Mouse (Mus musculus) bone marrow, adult 2 months (tissue): Measurements from ENCODE around the gene Cul5.

Experiments used
- CTCF ChIP-seq: fragments of 200-500 bp; IDR thresholded peaks from 2 replicates; pipeline ENCODE4 v1.5.1; 2011; ENCODE audit warnings: low read length, control low read depth; ENCODE audit not compliant: control insufficient read depth, insufficient read depth
- POLR2A ChIP-seq: fragments of 200-500 bp; IDR thresholded peaks from 2 replicates; pipeline ENCODE4 v1.6.1; 2011; ENCODE audit warnings: low read depth, mild to moderate bottlenecking, control low read depth, low read length, borderline replicate concordance; ENCODE audit not compliant: control insufficient read depth

DNA sequence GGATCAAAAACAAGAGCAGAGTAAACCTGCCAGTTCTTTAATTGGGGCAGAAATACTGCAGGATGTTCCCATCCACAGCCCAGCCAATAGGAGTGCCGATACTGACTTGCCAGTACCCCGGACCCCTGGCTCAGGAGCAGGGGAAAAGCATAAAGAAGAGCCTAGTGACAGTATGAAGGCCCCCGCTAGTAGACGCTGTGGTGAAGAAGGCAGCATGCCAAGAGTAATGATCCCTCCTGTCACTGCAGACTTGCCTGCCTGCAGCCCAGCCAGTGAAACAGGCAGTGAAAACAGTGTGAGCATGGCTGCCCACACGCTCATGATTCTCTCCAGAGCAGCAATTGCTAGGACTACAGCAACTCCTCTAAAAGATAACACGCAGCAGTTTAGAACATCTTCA, 99.2 kb downstream of the Cul5 start:
- TF ChIP-seq CTCF (no peak), POLR2A (no peak)
